15 mouse cellular contexts compared by ENCODE assay signal in genomic region chr7:81149759-81150158, GRCm38 (mm10). TPM values are rescaled to one million over a fixed set of nuclear protein-coding genes. Genes with fewer than 3 reads are reported as not detected.
DNase-seq lines count a peak whose midpoint lies in the region; ATAC-seq and TF ChIP-seq lines count a peak whose summit lies in the region.
"Had no signal": no experiment of that assay in that cellular context is flagged by ENCODE, and none has a peak within 500 bp of the region (broad histone marks: within the 10 kb centered on the region; RNA-seq: fewer than 3 reads in every experiment).

No protein-coding gene starts in this region.

- 45% methylated on average over 11 of the region's 11 CpGs for WGBS in heart, embryonic 16.5 days
- WGBS in liver, embryonic 14.5 days (ENCODE audit: insufficient replicate concordance), result 34% methylated on average over 11 of the region's 11 CpGs

- TF ChIP-seq EP300 in MEL (IDR thresholded peaks at IDR 0.05; ENCODE audit: low read depth in 1 of 2, low read length in 2 of 2), result peak in 1 of 2 experiments; percentile 40; a peak in 1 of 4 replicates
- no peak for TF ChIP-seq EP300 in liver, embryonic 14.5 days (IDR thresholded peaks at IDR 0.05; ENCODE audit: low read depth)

- H3K27ac ChIP-seq in MEL (ENCODE audit: control insufficient read depth, low read depth, low read length), result no peak overlapping the region
- peak overlapping the region; percentile 42; the same call in 1 of the 2 replicates for H3K27ac ChIP-seq in heart, embryonic 16.5 days (ENCODE audit: low read length)
- no peak overlapping the region for H3K27ac ChIP-seq in liver, embryonic 14.5 days
- H3K27ac ChIP-seq: limb, embryonic 13.5 days had no signal

- no peak for TF ChIP-seq POLR2A in MEL (IDR thresholded peaks at IDR 0.05; ENCODE audit: control insufficient read depth in 1 of 2, insufficient read depth in 1 of 2, low read depth in 1 of 2, low read length in 2 of 2, poor library complexity in 1 of 2)

- peaks cover 0 to 17% of the 10 kb centered on the region in 2 experiments; a peak in 3 of 4 replicates for H3K4me1 ChIP-seq in MEL (ENCODE audit: control insufficient read depth in 1 of 2, insufficient read depth in 2 of 2, low read length in 2 of 2)
- H3K4me1 ChIP-seq in heart, embryonic 16.5 days (ENCODE audit: control insufficient read depth, insufficient read depth, low read length), result peaks cover 6% of the 10 kb centered on the region
- H3K4me1 ChIP-seq in liver, embryonic 14.5 days (replicated peaks; ENCODE audit: control insufficient read depth in 2 of 2, insufficient read depth in 2 of 2, low read length in 1 of 2), result peaks cover 8 to 10% of the 10 kb centered on the region in 2 experiments
- H3K4me1 ChIP-seq: limb, embryonic 13.5 days had no signal

- intact Hi-C loops in left cerebral cortex, postnatal 36 days (cut with DNase I), result no loop called here

- H3K9ac ChIP-seq in MEL (ENCODE audit: control insufficient read depth, low read depth, low read length, poor library complexity, severe bottlenecking), result no peak overlapping the region
- no peak overlapping the region for H3K9ac ChIP-seq in heart, embryonic 16.5 days (ENCODE audit: low read length)
- no peak overlapping the region for H3K9ac ChIP-seq in liver, embryonic 14.5 days (replicated peaks)
- H3K9ac ChIP-seq: limb, embryonic 13.5 days had no signal

- TF ChIP-seq CTCF in MEL (IDR thresholded peaks at IDR 0.05 in 2 of 3, conservative IDR thresholded peaks at IDR 0.05 in 1 of 3; ENCODE audit: control insufficient read depth in 1 of 3, insufficient read depth in 1 of 3, low read depth in 2 of 3, low read length in 3 of 3, poor library complexity in 1 of 3, severe bottlenecking in 1 of 3), result no peak
- TF ChIP-seq CTCF in liver, embryonic 14.5 days (IDR thresholded peaks at IDR 0.05; ENCODE audit: low read depth), result no peak

- H3K27me3 ChIP-seq in MEL (ENCODE audit: control insufficient read depth in 1 of 2, insufficient read depth in 2 of 2, low read length in 2 of 2), result 0 out of 4 replicates have a peak, but pooled peaks cover 0 to 1% of the 10 kb centered on the region in 2 experiments
- no peaks in the 10 kb centered on the region for H3K27me3 ChIP-seq in heart, embryonic 16.5 days (ENCODE audit: control insufficient read depth, insufficient read depth, low read length)
- no peaks in the 10 kb centered on the region for H3K27me3 ChIP-seq in liver, embryonic 14.5 days (ENCODE audit: control insufficient read depth, insufficient read depth, low read length)
- H3K27me3 ChIP-seq: limb, embryonic 13.5 days had no signal

- H3K79me2 ChIP-seq in MEL (ENCODE audit: control insufficient read depth, insufficient read depth, low read length, poor library complexity), result no peaks in the 10 kb centered on the region

- peak overlapping the region; percentile 27; the same call in 1 of the 2 replicates for H3K4me2 ChIP-seq in heart, embryonic 16.5 days (ENCODE audit: low read depth, low read length)
- H3K4me2 ChIP-seq in liver, embryonic 14.5 days (ENCODE audit: low read depth), result peak overlapping the region; percentile 28
- H3K4me2 ChIP-seq: limb, embryonic 13.5 days; midbrain, embryonic 11.5 days had no signal

- H3K36me3 ChIP-seq in MEL (ENCODE audit: control insufficient read depth in 1 of 2, insufficient read depth in 2 of 2, low read length in 2 of 2), result peaks cover 0 to 2% of the 10 kb centered on the region in 2 experiments; a peak in 1 of 4 replicates
- H3K36me3 ChIP-seq in heart, embryonic 16.5 days (ENCODE audit: control insufficient read depth, insufficient read depth), result no peaks in the 10 kb centered on the region
- no peaks in the 10 kb centered on the region for H3K36me3 ChIP-seq in liver, embryonic 14.5 days (replicated peaks; ENCODE audit: control insufficient read depth, insufficient read depth, low read depth)
- H3K36me3 ChIP-seq: limb, embryonic 13.5 days had no signal

- no peak overlapping the region for H3K4me3 ChIP-seq in MEL (ENCODE audit: control insufficient read depth in 1 of 2, insufficient read depth in 1 of 2, low read depth in 2 of 2, low read length in 2 of 2)
- no peak overlapping the region for H3K4me3 ChIP-seq in heart, embryonic 16.5 days (ENCODE audit: low read length)
- no peak overlapping the region for H3K4me3 ChIP-seq in liver, embryonic 14.5 days (ENCODE audit: insufficient read depth in 1 of 2, low read depth in 2 of 2, low read length in 2 of 2)
- H3K4me3 ChIP-seq: limb, embryonic 13.5 days; myocyte had no signal

- no peaks in the 10 kb centered on the region for H3K9me3 ChIP-seq in MEL (replicated peaks; ENCODE audit: insufficient read depth, low read length)
- peaks cover 8% of the 10 kb centered on the region for H3K9me3 ChIP-seq in heart, embryonic 16.5 days (replicated peaks; ENCODE audit: control insufficient read depth, low read length)
- no peaks in the 10 kb centered on the region for H3K9me3 ChIP-seq in liver, embryonic 14.5 days (ENCODE audit: control insufficient read depth, low read length)
- H3K9me3 ChIP-seq: limb, embryonic 13.5 days had no signal

- ATAC-seq in heart, embryonic 16.5 days (replicated peaks; ENCODE audit: extremely low read depth, insufficient read depth, low FRiP score), result peak; percentile 73
- ATAC-seq in liver, embryonic 14.5 days (ENCODE audit: insufficient read depth), result peak; percentile 51; the same call in 1 of the 2 replicates

- no peak for TF ChIP-seq RAD21 in MEL (IDR thresholded peaks at IDR 0.05; ENCODE audit: low read depth, low read length)

- peak; percentile 66 for DNase-seq in MEL (ENCODE audit: low read depth, low spot score)
- DNase-seq in heart, adult 18-20 months, result peak; percentile 60 to 71
- peak; percentile 30 to 52 (median 35) for DNase-seq in liver, embryonic 14.5 days (ENCODE audit: low read depth in 3 of 3, low spot score in 3 of 3)
- no peak for DNase-seq in left cerebral cortex, postnatal 36 days (ENCODE audit: low spot score in 2 of 2)
- DNase-seq in thymus, postnatal 14 days, result no peak
- DNase-seq in thymus, postnatal 25 days, result no peak
- no peak for DNase-seq in layer of hippocampus, adult 11-12 months (ENCODE audit: low spot score)
- DNase-seq: cerebellum, adult 9-10 months; kidney, postnatal 36 days; right cerebral cortex, postnatal 14 days had no signal

TF ChIP-seq in MEL, 35 proteins besides CTCF, POLR2A, EP300 and RAD21:
- TF ChIP-seq MEF2A (IDR thresholded peaks at IDR 0.05; ENCODE audit: extremely low read depth, insufficient replicate concordance, low read depth, low read length, poor library complexity, severe bottlenecking) (no peak), KAT2A (conservative IDR thresholded peaks at IDR 0.05; ENCODE audit: low read depth, low read length) (no peak), ETS1 (IDR thresholded peaks at IDR 0.05; ENCODE audit: low read depth, low read length) (peak; percentile 36; the same call in 1 of the 2 replicates), TBP (IDR thresholded peaks at IDR 0.05; ENCODE audit: low read depth, low read length) (no peak), GABPA (IDR thresholded peaks at IDR 0.05; ENCODE audit: low read depth, low read length) (no peak), RCOR1 (IDR thresholded peaks at IDR 0.05; ENCODE audit: low read depth, low read length) (no peak), HCFC1 (IDR thresholded peaks at IDR 0.05; ENCODE audit: low read depth, low read length) (no peak), UBTF (IDR thresholded peaks at IDR 0.05; ENCODE audit: borderline replicate concordance, insufficient read depth, low read depth, low read length) (no peak), GATA1 (IDR thresholded peaks at IDR 0.05; ENCODE audit: low read depth, low read length) (0 out of 2 replicates have a peak, but pooled peaks have one; percentile 32), POLR2AphosphoS2 (IDR thresholded peaks at IDR 0.05; ENCODE audit: low read length) (no peak)

RNA-seq across cellular contexts. Expression of gene Slc28a1, which starts 35.2 kb away (rescaled TPM):
- not detected in 2 replicates for total RNA-seq in MEL (2012; rRNA removed)
- polyA plus RNA-seq in MEL (2012; ENCODE audit: insufficient read depth in 1 of 2, insufficient read length in 2 of 2, low read depth in 1 of 2, low replicate concordance in 2 of 2, missing spikeins in 1 of 2), result not detected
- total RNA-seq in heart, adult 18-20 months (2021), result under 1 TPM; 0.12 to 0.21 TPM
- 0.09 and 0.22 TPM in 2 replicates for polyA plus RNA-seq in heart, embryonic 16.5 days (2015; fragmentation: Nextera tagmentation; extraction: Ambion mirVana)
- 0.54 and 0.64 TPM in 2 replicates for polyA plus RNA-seq in liver, embryonic 14.5 days (2012; rRNA removed)
- polyA plus RNA-seq in liver, embryonic 14.5 days (2014; fragmentation: Nextera tagmentation; extraction: Ambion mirVana), result 0.50 and 0.58 TPM in 2 replicates
- under 1 TPM; 0.27 to 0.30 TPM for total RNA-seq in left cerebral cortex, postnatal 36 days (2021)
- total RNA-seq: hematopoietic stem cell, adult 5-6 weeks had no signal
- polyA plus RNA-seq: myocyte had no signal

Comparison
In these comparisons a context has a peak if more than half of its experiments do, and no peak if none do; other contexts are left out.
1. DNase-seq: peak in MEL (single experiment), heart, adult 18-20 months (2 of 2) and liver, embryonic 14.5 days (3 of 3); none in left cerebral cortex, postnatal 36 days (0 of 2), thymus, postnatal 14 days (single experiment), thymus, postnatal 25 days (single experiment) and layer of hippocampus, adult 11-12 months (single experiment).